Mouse (Mus musculus): ENCODE measurements around the gene Epb41l4b. TPM values are rescaled to one million over a fixed set of nuclear protein-coding genes. Genes with fewer than 3 reads are reported as not detected.

Gene Epb41l4b
- polyA plus RNA-seq, 1 experiment: not detected

GRCm38 (mm10) chr4:57122166-57122565 is 21.1 kb downstream of the Epb41l4b start:
- TF ChIP-seq CTCF (IDR thresholded peaks at IDR 0.05; ENCODE audit: insufficient read depth, low read depth, low read length) (no peak), POLR2A (IDR thresholded peaks at IDR 0.05; ENCODE audit: insufficient read depth, low read depth, low read length) (no peak)
- WGBS: 90% methylated on average over 3 of the region's 3 CpGs

GRCm38 (mm10) chr4:57120563-57120962 is 22.7 kb downstream of the Epb41l4b start:
- H3K4me3 ChIP-seq (ENCODE audit: insufficient read depth, low read depth, low read length): no peak overlapping the region
- 52% methylated on average over 2 of the region's 2 CpGs for WGBS
- TF ChIP-seq CTCF (IDR thresholded peaks at IDR 0.05; ENCODE audit: insufficient read depth, low read depth, low read length) (no peak), POLR2A (IDR thresholded peaks at IDR 0.05; ENCODE audit: insufficient read depth, low read depth, low read length) (no peak)

More at GRCm38 (mm10) chr4:57122166-57122565, 21.1 kb downstream of the Epb41l4b start:
- Histone ChIP-seq H3K27ac (ENCODE audit: insufficient read depth, low read depth, low read length) (no peak overlapping the region), H3K4me1 (ENCODE audit: control insufficient read depth, insufficient read depth, low read length) (peaks cover 3% of the 10 kb centered on the region; the same call in 1 of the 2 replicates), H3K4me3 (ENCODE audit: insufficient read depth, low read depth, low read length) (no peak overlapping the region)

GRCm38 (mm10) chr4:57119976-57120375 is 23.3 kb downstream of the Epb41l4b start:
- WGBS: 94% methylated on average over 6 of the region's 6 CpGs
- no peak overlapping the region for H3K4me3 ChIP-seq (ENCODE audit: insufficient read depth, low read depth, low read length)
- TF ChIP-seq CTCF (IDR thresholded peaks at IDR 0.05; ENCODE audit: insufficient read depth, low read depth, low read length) (no peak), POLR2A (IDR thresholded peaks at IDR 0.05; ENCODE audit: insufficient read depth, low read depth, low read length) (no peak)
- H3K27ac ChIP-seq (ENCODE audit: insufficient read depth, low read depth, low read length): no peak overlapping the region
- H3K4me1 ChIP-seq (ENCODE audit: control insufficient read depth, insufficient read depth, low read length): peaks cover 5% of the 10 kb centered on the region

More at GRCm38 (mm10) chr4:57120563-57120962, 22.7 kb downstream of the Epb41l4b start:
- Histone ChIP-seq H3K4me1 (ENCODE audit: control insufficient read depth, insufficient read depth, low read length) (peaks cover 3% of the 10 kb centered on the region; the same call in 1 of the 2 replicates), H3K27ac (ENCODE audit: insufficient read depth, low read depth, low read length) (no peak overlapping the region)

GRCm38 (mm10) chr4:57118883-57119282 is 24.4 kb downstream of the Epb41l4b start:
- TF ChIP-seq CTCF (IDR thresholded peaks at IDR 0.05; ENCODE audit: insufficient read depth, low read depth, low read length) (no peak), POLR2A (IDR thresholded peaks at IDR 0.05; ENCODE audit: insufficient read depth, low read depth, low read length) (no peak)
- H3K27ac ChIP-seq (ENCODE audit: insufficient read depth, low read depth, low read length): no peak overlapping the region
- WGBS: 75% methylated on average over 3 of the region's 3 CpGs
- no peak overlapping the region for H3K4me3 ChIP-seq (ENCODE audit: insufficient read depth, low read depth, low read length)
- H3K4me1 ChIP-seq (ENCODE audit: control insufficient read depth, insufficient read depth, low read length): peaks cover 5% of the 10 kb centered on the region

- WGBS: 87% methylated on average over 6 of the region's 6 CpGs
- H3K27ac ChIP-seq (ENCODE audit: insufficient read depth, low read depth, low read length): no peak overlapping the region
- H3K4me1 ChIP-seq (ENCODE audit: control insufficient read depth, insufficient read depth, low read length): peaks cover 5% of the 10 kb centered on the region
- TF ChIP-seq CTCF (IDR thresholded peaks at IDR 0.05; ENCODE audit: insufficient read depth, low read depth, low read length) (no peak), POLR2A (IDR thresholded peaks at IDR 0.05; ENCODE audit: insufficient read depth, low read depth, low read length) (no peak)
- H3K4me3 ChIP-seq (ENCODE audit: insufficient read depth, low read depth, low read length): no peak overlapping the region
Measured at GRCm38 (mm10) chr4:57116278-57116677, 27.0 kb downstream of the Epb41l4b start.

GRCm38 (mm10) chr4:57114617-57115592 is 28.3 kb downstream of the Epb41l4b start:
- TF ChIP-seq POLR2A (IDR thresholded peaks at IDR 0.05; ENCODE audit: insufficient read depth, low read depth, low read length) (no peak), CTCF (IDR thresholded peaks at IDR 0.05; ENCODE audit: insufficient read depth, low read depth, low read length) (no peak)
- WGBS: 81% methylated on average over 19 of the region's 19 CpGs

GRCm38 (mm10) chr4:57113472-57114216 is 29.6 kb downstream of the Epb41l4b start:
- TF ChIP-seq POLR2A (IDR thresholded peaks at IDR 0.05; ENCODE audit: insufficient read depth, low read depth, low read length) (no peak), CTCF (IDR thresholded peaks at IDR 0.05; ENCODE audit: insufficient read depth, low read depth, low read length) (no peak)
- peaks cover 2% of the 10 kb centered on the region; the same call in 1 of the 2 replicates for H3K4me1 ChIP-seq (ENCODE audit: control insufficient read depth, insufficient read depth, low read length)
- WGBS: 70% methylated on average over 7 of the region's 7 CpGs

More at GRCm38 (mm10) chr4:57114617-57115592, 28.3 kb downstream of the Epb41l4b start:
- Histone ChIP-seq H3K27ac (ENCODE audit: insufficient read depth, low read depth, low read length) (no peak overlapping the region), H3K4me3 (ENCODE audit: insufficient read depth, low read depth, low read length) (no peak overlapping the region), H3K4me1 (ENCODE audit: control insufficient read depth, insufficient read depth, low read length) (peaks cover 2% of the 10 kb centered on the region; the same call in 1 of the 2 replicates)

GRCm38 (mm10) chr4:57111992-57112540 is 31.2 kb downstream of the Epb41l4b start:
- peaks cover 2% of the 10 kb centered on the region; the same call in 1 of the 2 replicates for H3K4me1 ChIP-seq (ENCODE audit: control insufficient read depth, insufficient read depth, low read length)
- WGBS: 94% methylated on average over 11 of the region's 11 CpGs
- H3K27ac ChIP-seq (ENCODE audit: insufficient read depth, low read depth, low read length): no peak overlapping the region
- TF ChIP-seq CTCF (IDR thresholded peaks at IDR 0.05; ENCODE audit: insufficient read depth, low read depth, low read length) (no peak), POLR2A (IDR thresholded peaks at IDR 0.05; ENCODE audit: insufficient read depth, low read depth, low read length) (no peak)
- H3K4me3 ChIP-seq (ENCODE audit: insufficient read depth, low read depth, low read length): no peak overlapping the region

More at GRCm38 (mm10) chr4:57113472-57114216, 29.6 kb downstream of the Epb41l4b start:
- no peak overlapping the region for H3K4me3 ChIP-seq (ENCODE audit: insufficient read depth, low read depth, low read length)
- H3K27ac ChIP-seq (ENCODE audit: insufficient read depth, low read depth, low read length): no peak overlapping the region

Data from olfactory bulb, adult 2 months (tissue).